Mouse (Mus musculus) bone marrow macrophage, adult 2 months (primary cell): ENCODE measurements around the gene Tbc1d7.

ENCODE experiments used
- CTCF ChIP-seq: IDR thresholded peaks from 2 replicates; pipeline ENCODE4 v1.5.1; 2012; ENCODE audit warnings: low read depth, mild to moderate bottlenecking, low read length, moderate library complexity
- POLR2A ChIP-seq: IDR thresholded peaks from 2 replicates; pipeline ENCODE4 v1.6.1; 2012; ENCODE audit warnings: mild to moderate bottlenecking, low read depth, low read length, borderline replicate concordance

DNA sequence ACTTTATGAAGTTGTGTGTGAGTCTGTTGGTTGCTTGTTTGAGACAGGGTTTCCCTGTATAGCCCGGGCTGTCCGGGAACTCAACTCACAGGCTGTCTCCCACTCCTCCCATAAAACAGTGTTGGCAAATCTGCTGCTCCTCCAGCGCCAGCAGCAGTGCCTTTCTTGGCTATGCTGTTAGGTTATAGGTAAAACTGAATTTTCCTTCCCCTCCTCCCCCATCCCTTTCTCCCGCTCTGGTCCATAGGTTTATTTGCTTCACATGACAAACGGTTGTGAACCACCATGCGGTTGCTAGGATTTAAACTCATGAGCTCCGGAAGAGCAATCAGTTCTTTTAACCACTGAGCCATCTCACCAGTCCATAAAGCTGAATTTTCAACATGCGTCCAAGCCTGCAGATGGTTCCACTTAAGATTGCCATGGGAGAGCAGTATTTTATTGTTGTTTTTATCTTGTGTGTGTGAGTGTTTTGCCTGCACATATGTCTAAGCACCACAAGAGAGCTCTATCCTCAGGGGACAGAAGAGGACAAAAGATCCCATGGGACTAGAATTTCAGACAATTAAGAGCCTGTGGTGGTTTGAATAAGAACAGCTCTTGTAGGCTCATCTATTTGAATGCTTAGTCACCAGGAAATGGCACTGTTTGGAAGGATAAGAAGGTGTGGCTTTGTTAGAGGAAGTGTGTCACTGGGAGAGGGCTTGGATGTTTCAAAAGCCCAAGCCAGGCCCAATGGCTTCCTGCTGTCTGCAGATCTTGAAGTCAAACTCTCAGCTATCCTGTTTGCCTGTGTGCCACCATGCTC lies 12.2 kb upstream of the Tbc1d7 start:
- no peak for TF ChIP-seq CTCF
- no peak for TF ChIP-seq POLR2A
